Mouse (Mus musculus) forebrain, embryonic 13.5 days (tissue): ENCODE data around the gene Il4i1. TPM values are rescaled to one million over a fixed set of nuclear protein-coding genes. Genes with fewer than 3 reads are reported as not detected.

Experiments used
- ATAC-seq: fragments of 200-750 bp; cut with Nextera tagmentation; 2 replicates; pipeline ENCODE4 v1.8.0; 2017
- H3K27ac ChIP-seq: fragments of 300-500 bp; sonication (generic); 2 replicates; pipeline ENCODE4 v1.5.1; 2015; ENCODE audit warnings: inconsistent platforms, mild to moderate bottlenecking, moderate library complexity
- H3K27me3 ChIP-seq: fragments of 300-500 bp; sonication (generic); 2 replicates; pipeline ENCODE4 v1.6.1; 2015; ENCODE audit warnings: mild to moderate bottlenecking, inconsistent platforms
- H3K36me3 ChIP-seq: fragments of 300-500 bp; sonication (generic); 2 replicates; pipeline ENCODE4 v1.6.1; 2015; ENCODE audit warnings: mild to moderate bottlenecking, inconsistent platforms; ENCODE audit not compliant: poor library complexity, severe bottlenecking
- H3K4me1 ChIP-seq: fragments of 300-500 bp; sonication (generic); 2 replicates; pipeline ENCODE4 v1.6.1; 2015; ENCODE audit warnings: inconsistent platforms
- H3K4me2 ChIP-seq: fragments of 300-500 bp; sonication (generic); 2 replicates; pipeline ENCODE4 v1.6.1; 2015; ENCODE audit warnings: inconsistent platforms, mild to moderate bottlenecking, moderate library complexity
- H3K4me3 ChIP-seq: fragments of 300-500 bp; sonication (generic); 2 replicates; pipeline ENCODE4 v1.5.1; 2015; ENCODE audit warnings: mild to moderate bottlenecking, inconsistent platforms
- H3K9ac ChIP-seq: fragments of 300-500 bp; sonication (generic); 2 replicates; pipeline ENCODE4 v1.6.1; 2015; ENCODE audit warnings: mild to moderate bottlenecking, inconsistent platforms
- H3K9me3 ChIP-seq: fragments of 300-500 bp; sonication (generic); replicated peaks from 2 replicates; pipeline ENCODE4 v1.6.1; 2016; ENCODE audit warnings: inconsistent platforms
- WGBS: fragments of 180-500 bp; shearing (Covaris S2); methylation state at CpG from one replicate; pipeline ENCODE4 v1.1.7; 2015; 5-methylcytosine and 5-hydroxymethylcytosine counted together
- polyA plus RNA-seq: library from polyadenylated mRNA; unstranded; fragments of >200 nt; fragmentation: Nextera tagmentation; extraction: Ambion mirVana; gene quantifications from 2 replicates; pipeline ENCODE4 v1.2.1, GENCODE M21; 2015

Il4i1 gene
- polyA plus RNA-seq, 1 experiment from 2014 or later: 1.2 TPM

- H3K27me3 ChIP-seq: no peaks in the 10 kb centered on the region
- H3K4me2 ChIP-seq: no peak overlapping the region
- H3K9ac ChIP-seq: no peak overlapping the region
- ATAC-seq: no peak
- no peaks in the 10 kb centered on the region for H3K9me3 ChIP-seq
- H3K4me3 ChIP-seq: no peak overlapping the region
- WGBS: 88% methylated on average over 7 of the region's 7 CpGs
- H3K27ac ChIP-seq: no peak overlapping the region
- H3K36me3 ChIP-seq: peaks cover 17% of the 10 kb centered on the region; the same call in 1 of the 2 replicates
- peaks cover 8% of the 10 kb centered on the region for H3K4me1 ChIP-seq
These were observed 5.2 kb upstream of the Il4i1 start for GRCm38 (mm10) chr7:44810819-44811557.

GRCm38 (mm10) chr7:44812651-44813325 lies 3.4 kb upstream of the Il4i1 start:
- Histone ChIP-seq H3K9ac (no peak overlapping the region), H3K4me3 (no peak overlapping the region), H3K27ac (no peak overlapping the region), H3K4me1 (peaks cover 18% of the 10 kb centered on the region), H3K4me2 (no peak overlapping the region), H3K9me3 (no peaks in the 10 kb centered on the region), H3K36me3 (peaks cover 17% of the 10 kb centered on the region; the same call in 1 of the 2 replicates), H3K27me3 (no peaks in the 10 kb centered on the region)
- ATAC-seq: no peak
- 89% methylated on average over 20 of the region's 20 CpGs for WGBS

GRCm38 (mm10) chr7:44813985-44814384 lies 2.2 kb upstream of the Il4i1 start:
- Histone ChIP-seq H3K36me3 (peaks cover 17% of the 10 kb centered on the region; the same call in 1 of the 2 replicates), H3K4me2 (no peak overlapping the region), H3K9ac (no peak overlapping the region), H3K27me3 (no peaks in the 10 kb centered on the region), H3K4me1 (peaks cover 30% of the 10 kb centered on the region), H3K4me3 (no peak overlapping the region), H3K27ac (no peak overlapping the region), H3K9me3 (no peaks in the 10 kb centered on the region)
- WGBS: 83% methylated on average over 3 of the region's 3 CpGs
- no peak for ATAC-seq

- Histone ChIP-seq H3K36me3 (peaks cover 17% of the 10 kb centered on the region; the same call in 1 of the 2 replicates), H3K9ac (no peak overlapping the region), H3K9me3 (no peaks in the 10 kb centered on the region), H3K4me2 (peak overlapping the region; percentile 84; the same call in 1 of the 2 replicates), H3K27ac (no peak overlapping the region), H3K27me3 (no peaks in the 10 kb centered on the region), H3K4me3 (peak overlapping the region; percentile 84; the same call in 1 of the 2 replicates), H3K4me1 (peaks cover 35% of the 10 kb centered on the region)
- 89% methylated on average over 4 of the region's 4 CpGs for WGBS
- ATAC-seq: no peak
These were observed 1.8 kb upstream of the Il4i1 start for GRCm38 (mm10) chr7:44814423-44814822.

- peak overlapping the region; percentile 84 for H3K4me2 ChIP-seq
- peak overlapping the region; percentile 94 for H3K27ac ChIP-seq
- no peaks in the 10 kb centered on the region for H3K27me3 ChIP-seq
- peaks cover 17% of the 10 kb centered on the region; the same call in 1 of the 2 replicates for H3K36me3 ChIP-seq
- H3K9me3 ChIP-seq: no peaks in the 10 kb centered on the region
- peak overlapping the region; percentile 56 for H3K9ac ChIP-seq
- peaks cover 41% of the 10 kb centered on the region for H3K4me1 ChIP-seq
- no peak for ATAC-seq
- WGBS: 22% methylated on average over 14 of the region's 14 CpGs
- peak overlapping the region; percentile 84 for H3K4me3 ChIP-seq
These were observed 1.1 kb upstream of the Il4i1 start for GRCm38 (mm10) chr7:44814952-44815553.

GRCm38 (mm10) chr7:44816470-44817021 lies 359 bp downstream of the Il4i1 start, which contains the start of gene Atf5:
Atf5 (minus strand) TSS chr7:44816658.
- Histone ChIP-seq H3K27me3 (no peaks in the 10 kb centered on the region), H3K4me2 (peak within 1 kb of the TSS; percentile 84), H3K27ac (peak within 1 kb of the TSS; percentile 94), H3K36me3 (peaks cover 17% of the 10 kb centered on the region; the same call in 1 of the 2 replicates), H3K4me3 (peak within 1 kb of the TSS; percentile 84), H3K9ac (peak within 1 kb of the TSS; percentile 95), H3K4me1 (peaks cover 51% of the 10 kb centered on the region), H3K9me3 (no peaks in the 10 kb centered on the region)
- peak; percentile 46 for ATAC-seq
- WGBS: under 1% methylated on average over 52 of the region's 57 CpGs

- peak overlapping the region; percentile 95 for H3K9ac ChIP-seq
- peak overlapping the region; percentile 94 for H3K27ac ChIP-seq
- 29% methylated on average over 3 of the region's 3 CpGs for WGBS
- H3K4me1 ChIP-seq: peaks cover 53% of the 10 kb centered on the region
- H3K9me3 ChIP-seq: no peaks in the 10 kb centered on the region
- peaks cover 16% of the 10 kb centered on the region; the same call in 1 of the 2 replicates for H3K36me3 ChIP-seq
- H3K4me3 ChIP-seq: peak overlapping the region; percentile 84
- H3K27me3 ChIP-seq: no peaks in the 10 kb centered on the region
- peak overlapping the region; percentile 84 for H3K4me2 ChIP-seq
- ATAC-seq: no peak
These were observed 1.3 kb downstream of the Il4i1 start for GRCm38 (mm10) chr7:44817441-44817840.

- peaks cover 9% of the 10 kb centered on the region; the same call in 1 of the 2 replicates for H3K36me3 ChIP-seq
- no peaks in the 10 kb centered on the region for H3K9me3 ChIP-seq
- peak overlapping the region; percentile 84 for H3K4me3 ChIP-seq
- H3K4me2 ChIP-seq: peak overlapping the region; percentile 84
- H3K9ac ChIP-seq: peak overlapping the region; percentile 95
- no peak for ATAC-seq
- 13% methylated on average over 2 of the region's 2 CpGs for WGBS
- no peaks in the 10 kb centered on the region for H3K27me3 ChIP-seq
- peaks cover 59% of the 10 kb centered on the region for H3K4me1 ChIP-seq
- peak overlapping the region; percentile 94 for H3K27ac ChIP-seq
These were observed 2.0 kb downstream of the Il4i1 start for GRCm38 (mm10) chr7:44818164-44818563.

DNA sequence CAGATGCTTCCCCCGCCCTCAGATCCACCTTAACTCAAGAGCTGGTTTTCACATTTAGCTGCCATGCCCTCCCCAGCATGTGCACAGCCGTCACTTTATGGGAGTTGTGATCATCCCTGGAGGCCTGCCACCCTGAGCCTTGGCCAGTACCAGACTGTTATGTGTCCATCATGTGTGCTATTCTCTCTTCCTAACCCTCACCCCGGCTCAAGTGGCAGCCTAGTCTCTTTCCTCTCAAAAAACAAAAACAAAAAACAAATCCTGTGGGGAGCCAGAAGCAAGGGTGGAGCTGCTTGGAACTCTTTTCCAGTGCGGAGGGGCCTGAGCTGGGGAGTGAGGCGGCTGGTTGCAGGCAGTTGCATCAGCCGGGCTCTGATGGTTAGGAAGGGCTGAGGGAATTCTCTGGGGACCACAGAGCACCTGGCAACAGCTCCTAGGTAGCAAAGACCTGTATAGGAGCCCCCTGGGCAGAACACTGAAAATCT lies 2.6 kb downstream of the Il4i1 start:
- Histone ChIP-seq H3K4me3 (peak overlapping the region; percentile 84), H3K27me3 (no peaks in the 10 kb centered on the region), H3K4me2 (peak overlapping the region; percentile 84), H3K36me3 (0 out of 2 replicates have a peak, but pooled peaks cover 3% of the 10 kb centered on the region), H3K9ac (peak overlapping the region; percentile 95), H3K9me3 (no peaks in the 10 kb centered on the region), H3K4me1 (peaks cover 65% of the 10 kb centered on the region), H3K27ac (peak overlapping the region; percentile 94)
- WGBS: 31% methylated on average over 6 of the region's 6 CpGs
- no peak for ATAC-seq

DNA sequence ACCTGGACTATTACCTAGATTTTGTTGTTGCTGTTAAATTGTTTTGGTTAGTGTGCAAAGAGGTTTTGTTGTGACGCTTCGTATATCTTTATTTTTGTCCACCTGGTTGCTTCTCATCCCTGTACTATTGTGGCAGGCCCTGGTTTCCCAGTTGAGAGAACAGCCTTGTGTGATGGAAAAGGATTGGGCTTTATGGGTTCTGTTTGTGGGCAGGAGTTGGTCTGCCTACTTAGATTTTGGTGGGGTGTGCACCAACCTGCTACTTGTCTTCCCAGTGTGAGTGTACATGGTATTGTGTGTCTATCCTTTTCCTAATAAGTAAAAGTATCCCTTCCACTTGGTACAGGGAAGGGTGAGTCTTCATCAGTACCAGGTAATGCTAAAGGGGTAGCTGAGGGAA lies 3.2 kb downstream of the Il4i1 start:
- Histone ChIP-seq H3K4me1 (peaks cover 67% of the 10 kb centered on the region), H3K9me3 (no peaks in the 10 kb centered on the region), H3K4me2 (peak overlapping the region; percentile 84), H3K9ac (peak overlapping the region; percentile 95), H3K4me3 (peak overlapping the region; percentile 84), H3K36me3 (no peaks in the 10 kb centered on the region), H3K27ac (peak overlapping the region; percentile 94), H3K27me3 (no peaks in the 10 kb centered on the region)
- ATAC-seq: no peak
- WGBS: 99% methylated on average over 2 of the region's 2 CpGs

GRCm38 (mm10) chr7:44819863-44820262 lies 3.7 kb downstream of the Il4i1 start:
- Histone ChIP-seq H3K4me3 (peak overlapping the region; percentile 84; the same call in 1 of the 2 replicates), H3K9me3 (no peaks in the 10 kb centered on the region), H3K4me1 (peaks cover 64% of the 10 kb centered on the region), H3K27me3 (no peaks in the 10 kb centered on the region), H3K36me3 (no peaks in the 10 kb centered on the region), H3K4me2 (peak overlapping the region; percentile 84), H3K27ac (no peak overlapping the region), H3K9ac (peak overlapping the region; percentile 95)
- no peak for ATAC-seq
- 75% methylated on average over 5 of the region's 5 CpGs for WGBS
